ENCODE assay signal across 15 mouse cellular contexts in the genomic region with DNA sequence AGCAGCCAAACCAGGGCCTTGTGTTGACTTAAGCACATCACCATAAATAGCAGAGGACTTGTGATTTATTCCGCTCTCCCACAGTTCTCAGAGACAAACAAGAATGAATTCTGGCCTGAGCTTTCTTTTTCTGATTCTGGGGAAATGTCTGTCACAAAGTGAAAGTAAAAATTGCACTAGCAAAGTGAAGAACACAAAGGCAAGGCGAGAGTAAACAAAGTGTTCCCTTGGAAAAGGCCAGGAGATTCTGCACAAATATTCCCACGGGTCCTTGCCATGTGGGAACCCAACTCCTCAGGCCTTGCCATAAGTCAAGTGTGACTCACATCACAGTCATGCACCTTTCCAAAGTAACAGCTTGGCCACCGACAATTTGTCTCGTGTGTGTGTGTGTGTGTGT. TPM values are rescaled to one million over a fixed set of nuclear protein-coding genes. Genes with fewer than 3 reads are reported as not detected.
A peak's percentile ranks its signal among the peaks of the same experiment; 100 is the strongest.
DNase-seq lines count a peak whose midpoint lies in the region; ATAC-seq and TF ChIP-seq lines count a peak whose summit lies in the region.
"Had no signal": no experiment of that assay in that cellular context is flagged by ENCODE, and none has a peak within 500 bp of the region (broad histone marks: within the 10 kb centered on the region; RNA-seq: fewer than 3 reads in every experiment).

No protein-coding gene starts in this region.

- H3K27me3 ChIP-seq in heart, embryonic 10.5 days (ENCODE audit: insufficient read depth, poor library complexity, severe bottlenecking), result no peaks in the 10 kb centered on the region
- no peaks in the 10 kb centered on the region for H3K27me3 ChIP-seq in Patski
- H3K27me3 ChIP-seq: embryonic facial prominence, embryonic 15.5 days; limb, embryonic 13.5 days; neural tube, embryonic 12.5 days had no signal

- peaks cover 42% of the 10 kb centered on the region for H3K36me3 ChIP-seq in heart, embryonic 10.5 days

- DNase-seq in heart, embryonic 10.5 days (ENCODE audit: low spot score), result peak; percentile 20
- DNase-seq in heart, postnatal 4 days, result no peak
- DNase-seq in Patski (ENCODE audit: low read depth, low spot score), result peak; percentile 50
- peak; percentile 76 for DNase-seq in fibroblast of lung, adult 2 months (ENCODE audit: low read depth)
- peak; percentile 20 to 41 for DNase-seq in kidney, postnatal 36 days
- DNase-seq in spleen, adult 18-20 months, result no peak
- DNase-seq in c-Kit-positive CD71-positive TER-119-positive erythroid progenitor cells, embryonic 14.5 days (ENCODE audit: low spot score), result no peak
- DNase-seq: cerebellum, postnatal 14 days; right cerebral cortex, postnatal 14 days had no signal

- H3K4me1 ChIP-seq in heart, embryonic 10.5 days, result peaks cover 10% of the 10 kb centered on the region; the same call in 1 of the 2 replicates
- H3K4me1 ChIP-seq: embryonic facial prominence, embryonic 15.5 days; limb, embryonic 13.5 days; neural tube, embryonic 12.5 days had no signal

- CTCF ChIA-PET in Patski (lab: Charles Lee), result interaction anchor here (1.0 to 3.4 kb wide), 7 partner anchors 9 to 35 kb away, joined by 3 to 15 read pairs (median 6); a partner anchor contains a TSS

- peak; percentile 46 for ATAC-seq in Patski
- ATAC-seq in megakaryocyte progenitor cell, adult 5-6 weeks (replicated peaks; ENCODE audit: poor library complexity), result no peak

- H3K27ac ChIP-seq in heart, embryonic 10.5 days, result no peak overlapping the region
- H3K27ac ChIP-seq: embryonic facial prominence, embryonic 15.5 days; limb, embryonic 13.5 days; neural tube, embryonic 12.5 days had no signal

- no peak overlapping the region for H3K4me3 ChIP-seq in heart, embryonic 10.5 days
- H3K4me3 ChIP-seq: embryonic facial prominence, embryonic 15.5 days; limb, embryonic 13.5 days; neural tube, embryonic 12.5 days had no signal

- TF ChIP-seq CTCF in Patski (IDR thresholded peaks at IDR 0.05), result no peak

- H3K9me3 ChIP-seq in heart, embryonic 10.5 days, result no peaks in the 10 kb centered on the region
- H3K9me3 ChIP-seq: embryonic facial prominence, embryonic 15.5 days; limb, embryonic 13.5 days; neural tube, embryonic 12.5 days had no signal

- WGBS in heart, embryonic 10.5 days, result 87% methylated on average over 5 of the region's 5 CpGs

- POLR2A ChIA-PET in Patski (lab: Charles Lee), result interaction anchor here (1.0 kb wide), 1 partner anchor 15 kb away, joined by 3 read pairs; no protein-coding TSS in a partner anchor

- in situ Hi-C loops in Patski (cut with MboI; ENCODE audit: low pct_unique_long_range_greater_than_20kb), result no loop called here

RNA-seq across cellular contexts. Expression of a gene that starts 9.5 kb away (rescaled TPM):
- polyA plus RNA-seq in heart, embryonic 10.5 days (2016; fragmentation: Nextera tagmentation; extraction: Ambion mirVana), result not detected in 2 replicates
- not detected for total RNA-seq in heart, postnatal 4 days (2021)
- 0.33 TPM for polyA plus RNA-seq in Patski (2021)
- not detected in 2 replicates for total RNA-seq in megakaryocyte progenitor cell, adult 5-6 weeks (2015)
- not detected in 2 replicates for total RNA-seq in megakaryocyte progenitor cell, adult 5-6 weeks (2017)
- total RNA-seq: hematopoietic stem cell, adult 5-6 weeks; layer of hippocampus, postnatal 10 days had no signal
- polyA plus RNA-seq: embryonic facial prominence, embryonic 15.5 days; neural tube, embryonic 12.5 days had no signal

RNA-seq across cellular contexts. Expression of a gene that starts 50.4 kb away (rescaled TPM):
- 0.14 TPM in 1 of 2 replicates, not detected in the other for polyA plus RNA-seq in heart, embryonic 10.5 days (2016; fragmentation: Nextera tagmentation; extraction: Ambion mirVana)
- not detected for total RNA-seq in heart, postnatal 4 days (2021)
- 0.13 TPM for polyA plus RNA-seq in Patski (2021)
- 0.99 TPM in 1 of 2 replicates, not detected in the other for total RNA-seq in megakaryocyte progenitor cell, adult 5-6 weeks (2015)
- total RNA-seq in megakaryocyte progenitor cell, adult 5-6 weeks (2017), result 0.37 TPM in 1 of 2 replicates, not detected in the other
- total RNA-seq: hematopoietic stem cell, adult 5-6 weeks had no signal

Comparison
In these comparisons a context has a peak if more than half of its experiments do, and no peak if none do; other contexts are left out.
1. DNase-seq: peak in heart, embryonic 10.5 days (single experiment), Patski (single experiment), fibroblast of lung, adult 2 months (single experiment) and kidney, postnatal 36 days (2 of 2); none in heart, postnatal 4 days (single experiment), spleen, adult 18-20 months (0 of 2) and c-Kit-positive CD71-positive TER-119-positive erythroid progenitor cells, embryonic 14.5 days (single experiment).